Mouse (Mus musculus) thymus, adult 2 months (tissue): ENCODE measurements around the gene Slc51b.

Experiments
- CTCF ChIP-seq: fragments of 200-500 bp; IDR thresholded peaks from 2 replicates; pipeline ENCODE4 v1.5.1; 2012; ENCODE audit warnings: mild to moderate bottlenecking, control low read depth, low read length, moderate library complexity, borderline replicate concordance; ENCODE audit not compliant: control insufficient read depth, poor library complexity, insufficient read depth; ENCODE audit errors: extremely low read depth
- POLR2A ChIP-seq: fragments of 200-500 bp; IDR thresholded peaks from 2 replicates; pipeline ENCODE4 v1.6.1; 2012; ENCODE audit warnings: mild to moderate bottlenecking, low read length, control low read depth, moderate library complexity; ENCODE audit not compliant: control insufficient read depth, poor library complexity, insufficient read depth; ENCODE audit errors: extremely low read depth

- TF ChIP-seq CTCF, result no peak
- no peak for TF ChIP-seq POLR2A
Observed at GRCm38 (mm10) chr9:65435211-65435610, 12.5 kb upstream of the Slc51b start.
